Mouse (Mus musculus) E14TG2a.4 (cell line): Measurements from ENCODE around the gene Fxyd5.

Experiments
- CTCF ChIP-seq: conservative IDR thresholded peaks from 2 replicates; pipeline ENCODE4 v1.5.1; 2014; ENCODE audit warnings: low read length
- NANOG ChIP-seq: IDR thresholded peaks from 2 replicates; pipeline ENCODE4 v1.6.1; 2014; ENCODE audit warnings: borderline replicate concordance, low read length, mixed read lengths
- POU5F1 ChIP-seq: IDR thresholded peaks from 2 replicates; pipeline ENCODE4 v1.6.1; 2014; ENCODE audit warnings: low read length, borderline replicate concordance

GRCm38 (mm10) chr7:31055354-31055824, 13.1 kb upstream of the Fxyd5 start:
- TF ChIP-seq CTCF: no peak
- no peak for TF ChIP-seq NANOG
- TF ChIP-seq POU5F1: no peak
